Mouse (Mus musculus) myocyte (in vitro differentiated cells): ENCODE data around the gene Tlcd2. TPM values are rescaled to one million over a fixed set of nuclear protein-coding genes. Genes with fewer than 3 reads are reported as not detected.

Experiments used
- H3K27me3 ChIP-seq: one replicate; pipeline ENCODE4 v1.6.1; 2011; ENCODE audit not compliant: control insufficient read depth, insufficient read depth, insufficient read length
- H3K36me3 ChIP-seq: one replicate; pipeline ENCODE4 v1.6.1; 2011; ENCODE audit not compliant: control insufficient read depth, insufficient read depth
- H3K4me2 ChIP-seq: one replicate; pipeline ENCODE4 v1.6.1; 2011; ENCODE audit warnings: low read depth, control low read depth
- H3K4me3 ChIP-seq: one replicate; pipeline ENCODE4 v1.5.1; 2011; ENCODE audit warnings: mild to moderate bottlenecking, control low read depth, moderate library complexity
- H3K79me2 ChIP-seq: one replicate; pipeline ENCODE4 v1.6.1; 2011; ENCODE audit not compliant: control insufficient read depth, insufficient read depth
- H3ac ChIP-seq: one replicate; pipeline ENCODE4 v1.6.1; 2011; ENCODE audit not compliant: control insufficient read depth, insufficient read length
- CEBPB ChIP-seq: IDR thresholded peaks from 2 replicates; pipeline ENCODE4 v1.6.1; 2011; ENCODE audit warnings: mild to moderate bottlenecking, moderate library complexity; ENCODE audit not compliant: poor library complexity, insufficient read depth, severe bottlenecking
- E2F4 ChIP-seq: IDR thresholded peaks from one replicate; pipeline ENCODE4 v1.6.1; 2011; ENCODE audit warnings: mild to moderate bottlenecking, control low read depth, moderate library complexity; ENCODE audit not compliant: insufficient read depth
- MAX ChIP-seq: IDR thresholded peaks from one replicate; pipeline ENCODE4 v1.6.1; 2011; ENCODE audit warnings: low read depth, mild to moderate bottlenecking, control low read depth
- MYOD1 ChIP-seq, 3 experiments: IDR thresholded peaks; one replicate each; pipeline ENCODE4 v1.6.1; 2011; ENCODE audit warnings: control low read depth in 2 of 3, low read depth in 2 of 3, mild to moderate bottlenecking in 2 of 3, moderate library complexity in 1 of 3; ENCODE audit not compliant: insufficient read length in 2 of 3, control insufficient read depth in 1 of 3
- MYOG ChIP-seq, 3 experiments: IDR thresholded peaks; one replicate each; pipeline ENCODE4 v1.6.1; 2011; ENCODE audit warnings: control low read depth in 2 of 3, low read depth in 2 of 3, mild to moderate bottlenecking in 2 of 3; ENCODE audit not compliant: insufficient read length in 2 of 3, control insufficient read depth in 1 of 3, insufficient read depth in 1 of 3
- POLR2A ChIP-seq: IDR thresholded peaks from one replicate; pipeline ENCODE4 v1.6.1; 2011; ENCODE audit warnings: low read depth, mild to moderate bottlenecking, control low read depth, moderate library complexity; ENCODE audit not compliant: insufficient read length
- POLR2AphosphoS2 ChIP-seq: IDR thresholded peaks from one replicate; pipeline ENCODE4 v1.6.1; 2011; ENCODE audit warnings: low read depth, control low read depth; ENCODE audit not compliant: insufficient read length
- REST ChIP-seq: IDR thresholded peaks from one replicate; pipeline ENCODE4 v1.6.1; 2011; ENCODE audit warnings: mild to moderate bottlenecking, control low read depth, moderate library complexity; ENCODE audit not compliant: insufficient read depth, insufficient read length
- SRF ChIP-seq: IDR thresholded peaks from one replicate; pipeline ENCODE4 v1.6.1; 2011; ENCODE audit warnings: low read depth; ENCODE audit not compliant: control insufficient read depth, insufficient read length
- TCF12 ChIP-seq: IDR thresholded peaks from one replicate; pipeline ENCODE4 v1.6.1; 2011; ENCODE audit warnings: mild to moderate bottlenecking, control low read depth; ENCODE audit not compliant: poor library complexity, insufficient read depth, severe bottlenecking
- TCF3 ChIP-seq: IDR thresholded peaks from one replicate; pipeline ENCODE4 v1.6.1; 2011; ENCODE audit warnings: low read depth, control low read depth; ENCODE audit not compliant: insufficient read length
- USF1 ChIP-seq: IDR thresholded peaks from one replicate; pipeline ENCODE4 v1.6.1; 2011; ENCODE audit warnings: low read depth, mild to moderate bottlenecking, control low read depth, moderate library complexity
- polyA plus RNA-seq: library from polyadenylated mRNA; unstranded; fragments of >200 nt; fragmentation: generic; extraction: Trizol; gene quantifications from one replicate; pipeline ENCODE4 v1.2.1, GENCODE M21; 2012; ENCODE audit warnings: missing spikeins

Tlcd2 gene
- polyA plus RNA-seq, 1 experiment = 2.9 TPM

DNA sequence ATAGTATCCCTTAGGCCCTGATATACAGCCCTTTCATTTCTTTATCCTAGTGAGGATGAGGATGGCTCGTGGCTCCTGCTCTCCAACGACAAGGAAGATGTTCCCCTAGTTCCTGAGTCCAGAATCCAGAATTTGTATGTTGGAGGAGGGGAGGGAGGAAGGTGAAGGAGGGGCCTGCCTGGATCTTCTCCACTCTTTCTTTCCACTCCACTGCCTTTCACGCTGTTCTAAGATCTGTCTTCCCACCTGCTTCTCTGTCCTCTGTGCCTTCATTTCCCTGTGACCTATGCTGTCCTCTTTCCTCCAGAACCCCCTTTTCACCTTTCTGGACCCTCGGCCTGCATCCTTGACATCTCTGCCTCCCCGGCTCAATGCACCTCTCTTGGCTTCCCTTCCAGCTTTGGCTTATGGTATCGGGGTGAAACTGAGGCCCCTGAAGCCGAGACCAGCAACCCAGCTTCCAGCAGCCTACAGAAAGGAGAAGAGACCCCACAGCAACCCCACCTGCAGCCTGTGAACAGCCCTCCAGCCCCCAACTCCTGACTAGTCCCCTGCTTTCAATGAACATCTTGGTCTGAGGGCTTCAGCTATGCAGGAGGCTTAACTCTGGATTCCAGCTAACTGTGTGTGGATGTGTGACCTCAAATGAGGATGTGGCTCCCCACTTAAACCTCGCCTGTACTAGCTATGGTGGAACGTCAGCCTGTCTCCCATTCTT is 50.9 kb downstream of the Tlcd2 start:
- TF ChIP-seq E2F4 (no peak), USF1 (no peak), MYOG (IDR thresholded peaks at IDR 0.05; ENCODE audit: control insufficient read depth in 1 of 3, insufficient read depth in 1 of 3, insufficient read length in 2 of 3, low read depth in 2 of 3) (no peak), MYOD1 (IDR thresholded peaks at IDR 0.05; ENCODE audit: control insufficient read depth in 1 of 3, insufficient read length in 2 of 3, low read depth in 2 of 3) (no peak), TCF3 (no peak), CEBPB (no peak)
- no peaks in the 10 kb centered on the region for H3K79me2 ChIP-seq
- H3K4me2 ChIP-seq = no peak overlapping the region
- H3K36me3 ChIP-seq = peaks cover 18% of the 10 kb centered on the region
- no peak overlapping the region for H3ac ChIP-seq
- no peaks in the 10 kb centered on the region for H3K27me3 ChIP-seq
- no peak overlapping the region for H3K4me3 ChIP-seq

DNA sequence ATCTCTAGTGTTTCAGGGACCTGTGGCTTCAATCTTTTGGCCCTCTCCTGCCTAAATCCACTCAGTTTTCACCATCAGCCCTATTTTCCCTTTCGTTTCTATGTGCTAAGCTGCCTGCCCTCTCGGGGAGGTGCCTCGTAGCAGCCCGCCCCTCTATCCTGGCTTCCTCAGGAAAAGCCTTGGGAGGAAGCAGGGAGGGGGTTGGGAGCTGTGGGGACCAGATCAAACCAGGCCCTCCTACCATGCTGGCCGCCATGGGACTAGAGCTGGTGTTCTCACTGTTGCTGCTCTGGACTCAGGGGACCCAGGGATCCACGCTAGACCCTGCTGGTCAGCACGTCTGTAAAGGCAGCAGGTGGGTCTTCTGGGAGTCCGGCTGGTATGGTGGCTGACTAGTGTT is 51.8 kb downstream of the Tlcd2 start, which contains the start of gene Scarf1:
Gene Scarf1 (plus strand): TSS at position 205 of the 400 bp plus-strand sequence.
- H3K27me3 ChIP-seq = no peaks in the 10 kb centered on the region
- peaks cover 14% of the 10 kb centered on the region for H3K36me3 ChIP-seq
- no peaks in the 10 kb centered on the region for H3K79me2 ChIP-seq
- no peak within 1 kb of the TSS for H3K4me2 ChIP-seq
- H3K4me3 ChIP-seq = no peak within 1 kb of the TSS
- H3ac ChIP-seq = no peak within 1 kb of the TSS
- TF ChIP-seq CEBPB (no peak), MAX (no peak), E2F4 (no peak), MYOD1 (IDR thresholded peaks at IDR 0.05; ENCODE audit: control insufficient read depth in 1 of 3, insufficient read length in 2 of 3, low read depth in 2 of 3) (no peak), POLR2AphosphoS2 (no peak), MYOG (IDR thresholded peaks at IDR 0.05; ENCODE audit: control insufficient read depth in 1 of 3, insufficient read depth in 1 of 3, insufficient read length in 2 of 3, low read depth in 2 of 3) (no peak), TCF3 (no peak), USF1 (no peak), SRF (no peak), POLR2A (no peak), REST (no peak), TCF12 (no peak)

DNA sequence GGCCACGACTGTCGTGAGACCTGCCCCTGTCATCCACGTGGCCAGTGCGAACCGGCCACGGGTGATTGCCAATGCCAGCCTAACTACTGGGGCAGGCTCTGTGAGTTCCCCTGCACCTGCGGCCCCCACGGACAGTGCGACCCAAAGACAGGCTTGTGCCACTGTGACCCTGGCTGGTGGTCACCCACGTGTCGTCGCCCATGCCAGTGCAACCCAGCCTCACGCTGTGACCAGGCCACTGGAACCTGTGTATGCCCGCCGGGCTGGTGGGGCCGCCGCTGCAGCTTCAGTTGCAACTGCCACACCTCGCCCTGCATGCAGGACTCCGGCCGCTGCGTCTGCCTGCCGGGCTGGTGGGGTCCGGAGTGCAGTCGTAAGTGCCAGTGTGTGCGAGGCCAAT is 53.7 kb downstream of the Tlcd2 start:
- H3K4me3 ChIP-seq = no peak overlapping the region
- peaks cover 10% of the 10 kb centered on the region for H3K36me3 ChIP-seq
- no peak overlapping the region for H3K4me2 ChIP-seq
- no peaks in the 10 kb centered on the region for H3K27me3 ChIP-seq
- H3ac ChIP-seq = no peak overlapping the region
- TF ChIP-seq POLR2A (no peak), USF1 (no peak), MYOD1 (IDR thresholded peaks at IDR 0.05; ENCODE audit: control insufficient read depth in 1 of 3, insufficient read length in 2 of 3, low read depth in 2 of 3) (no peak), MYOG (IDR thresholded peaks at IDR 0.05; ENCODE audit: control insufficient read depth in 1 of 3, insufficient read depth in 1 of 3, insufficient read length in 2 of 3, low read depth in 2 of 3) (no peak), REST (no peak)
- H3K79me2 ChIP-seq = no peaks in the 10 kb centered on the region

DNA sequence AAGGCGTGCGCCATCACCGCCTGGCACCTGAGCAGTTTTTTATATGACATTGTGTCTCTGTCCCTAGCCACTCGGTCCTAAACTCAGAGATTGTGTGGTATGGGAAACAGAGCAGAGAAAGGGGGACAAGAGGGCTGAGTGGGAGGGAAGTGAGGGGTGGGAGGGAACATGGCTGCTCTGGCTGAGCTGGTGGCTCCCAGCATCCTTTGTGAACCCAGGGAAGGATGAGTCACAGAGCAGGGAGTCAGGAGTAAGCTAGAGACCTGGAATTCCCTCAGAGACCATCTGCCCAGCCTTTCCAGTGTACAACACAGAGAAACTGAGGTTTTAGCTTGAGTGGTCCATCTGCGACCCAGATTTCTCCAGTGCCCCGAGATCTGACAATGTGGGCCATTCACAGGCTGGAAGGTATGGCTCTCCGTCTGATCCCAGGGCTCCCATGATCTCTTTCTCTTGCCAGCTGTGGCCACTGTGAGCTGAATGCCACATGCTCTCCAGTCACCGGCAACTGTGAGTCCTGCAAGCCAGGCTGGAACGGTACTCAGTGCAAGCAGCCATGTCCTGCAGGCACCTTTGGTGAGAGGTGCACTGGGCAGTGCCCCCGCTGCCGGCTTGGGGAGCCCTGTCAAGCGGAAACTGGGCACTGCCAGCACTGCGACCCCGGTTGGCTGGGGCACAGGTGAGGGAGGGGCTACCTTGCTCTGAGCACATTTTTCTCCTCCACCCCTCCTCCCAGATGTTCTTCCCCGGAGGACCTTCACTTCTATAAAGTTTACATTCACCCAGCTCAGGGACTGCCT is 58.5 kb downstream of the Tlcd2 start:
- no peak overlapping the region for H3K4me2 ChIP-seq
- H3K36me3 ChIP-seq = no peaks in the 10 kb centered on the region
- no peaks in the 10 kb centered on the region for H3K27me3 ChIP-seq
- TF ChIP-seq TCF3 = no peak
- TF ChIP-seq POLR2AphosphoS2 = no peak
- TF ChIP-seq SRF = no peak
- no peak for TF ChIP-seq E2F4
- no peak for TF ChIP-seq USF1
- no peak for TF ChIP-seq MYOG (IDR thresholded peaks at IDR 0.05; ENCODE audit: control insufficient read depth in 1 of 3, insufficient read depth in 1 of 3, insufficient read length in 2 of 3, low read depth in 2 of 3)
- no peak for TF ChIP-seq TCF12
- TF ChIP-seq REST = no peak
- no peak for TF ChIP-seq POLR2A
- no peak for TF ChIP-seq CEBPB
- no peak overlapping the region for H3ac ChIP-seq
- no peaks in the 10 kb centered on the region for H3K79me2 ChIP-seq
- H3K4me3 ChIP-seq = no peak overlapping the region

Other genes starting within 250 kb of the Tlcd2 start
- 63.4 TPM for gene Rpa1, start 113.4 kb upstream of the Tlcd2 start, polyA plus RNA-seq
- 6.9 TPM for gene Smyd4, start 113.3 kb upstream of the Tlcd2 start, polyA plus RNA-seq
- gene Serpinf1, start 39.0 kb upstream of the Tlcd2 start, polyA plus RNA-seq = 911 TPM
- 0.06 TPM for gene Serpinf2, start 22.1 kb upstream of the Tlcd2 start, polyA plus RNA-seq
- gene Wdr81, start 7.0 kb upstream of the Tlcd2 start, polyA plus RNA-seq = 17.3 TPM
- 93.0 TPM for gene Prpf8, start 25.1 kb downstream of the Tlcd2 start, polyA plus RNA-seq
- gene Rilp, start 48.4 kb downstream of the Tlcd2 start, polyA plus RNA-seq = 4.6 TPM
- 0.06 TPM for gene Scarf1, start 51.8 kb downstream of the Tlcd2 start, polyA plus RNA-seq
- 15.9 TPM for gene Slc43a2, start 70.0 kb downstream of the Tlcd2 start, polyA plus RNA-seq
- 125 TPM for gene Pitpna, start 126.4 kb downstream of the Tlcd2 start, polyA plus RNA-seq
- 20.7 TPM for gene Inpp5k, start 169.3 kb downstream of the Tlcd2 start, polyA plus RNA-seq
- gene Myo1c, start 188.8 kb downstream of the Tlcd2 start, polyA plus RNA-seq = 177 TPM
- gene Crk, start 217.5 kb downstream of the Tlcd2 start, polyA plus RNA-seq = 34.5 TPM